Mouse (Mus musculus) liver, adult (tissue): ENCODE measurements around the gene Fam84a.

Experiments used
- GATA4 ChIP-seq: IDR thresholded peaks from 2 replicates; pipeline ENCODE4 v1.6.1; 2014; ENCODE audit warnings: mild to moderate bottlenecking, low read length; ENCODE audit not compliant: insufficient replicate concordance

Fam84a gene

DNA sequence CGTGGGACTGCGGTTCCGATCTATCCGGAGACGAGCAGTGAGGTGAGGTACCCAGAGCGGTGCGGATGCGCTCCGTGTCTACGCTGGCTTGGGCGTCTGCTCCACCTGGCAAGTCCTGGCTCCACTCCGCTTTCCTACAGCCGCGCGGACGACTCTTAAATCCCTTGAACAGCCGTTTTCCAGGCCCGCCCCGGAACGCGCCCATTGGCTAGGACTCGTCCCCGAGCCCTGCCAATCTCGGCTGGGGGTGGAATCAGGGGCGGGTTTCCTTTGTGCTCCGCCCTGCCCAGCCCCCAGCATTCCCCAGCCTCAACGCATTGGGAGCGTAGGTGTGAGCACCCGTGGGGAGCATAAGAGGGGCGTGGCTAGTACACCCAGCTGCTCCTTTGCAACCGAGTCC, at the start of gene Fam84a:
Gene Fam84a (minus strand): TSS at position 134 of the 400 bp plus-strand sequence.
- TF ChIP-seq GATA4 = no peak; the same call in 1 of the 2 replicates

DNA sequence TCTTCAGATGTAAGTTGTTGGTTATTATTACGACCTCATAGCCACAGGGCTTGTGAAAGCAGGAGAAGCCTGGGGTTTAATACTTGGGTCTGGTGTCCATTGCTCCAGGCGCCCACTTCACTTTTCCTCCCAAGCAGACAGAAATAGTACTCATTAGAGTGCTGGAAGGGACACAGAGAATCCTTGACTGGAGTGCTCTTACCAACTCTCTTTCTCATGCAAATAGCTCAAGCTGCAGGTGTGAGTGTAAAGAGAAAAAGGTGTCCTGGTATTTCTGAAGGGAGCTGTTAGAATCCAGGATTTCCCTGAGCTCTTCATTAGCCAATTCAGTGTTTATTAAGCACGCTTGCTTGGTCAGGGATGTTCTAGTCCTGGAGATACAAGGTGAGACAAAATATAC, 43.6 kb upstream of the Fam84a start:
- no peak for TF ChIP-seq GATA4

DNA sequence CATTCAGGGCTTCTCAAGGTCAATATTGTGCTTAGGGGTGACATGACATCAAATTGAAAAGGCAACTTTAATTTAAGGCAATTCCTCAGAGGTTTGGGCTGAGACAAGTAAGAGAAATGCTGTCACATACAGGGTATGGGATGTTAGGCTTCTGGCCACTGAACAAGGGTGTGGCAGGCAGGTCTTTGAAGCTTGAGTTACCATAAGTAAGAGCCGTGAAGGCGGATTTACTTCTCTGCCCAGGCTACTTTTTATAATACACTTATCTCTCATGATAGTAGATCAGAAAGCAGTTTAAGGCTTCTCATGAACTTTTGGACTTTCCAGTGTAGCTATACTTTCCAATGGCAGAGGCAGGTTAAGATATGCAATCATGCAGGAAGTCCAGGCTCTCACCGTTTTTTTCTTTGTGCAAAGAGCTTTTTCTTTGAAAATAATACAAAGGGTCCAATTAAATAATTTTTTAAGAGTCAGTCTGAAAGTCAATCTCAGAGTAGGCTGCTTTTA, 34.9 kb upstream of the Fam84a start:
- TF ChIP-seq GATA4 = no peak

DNA sequence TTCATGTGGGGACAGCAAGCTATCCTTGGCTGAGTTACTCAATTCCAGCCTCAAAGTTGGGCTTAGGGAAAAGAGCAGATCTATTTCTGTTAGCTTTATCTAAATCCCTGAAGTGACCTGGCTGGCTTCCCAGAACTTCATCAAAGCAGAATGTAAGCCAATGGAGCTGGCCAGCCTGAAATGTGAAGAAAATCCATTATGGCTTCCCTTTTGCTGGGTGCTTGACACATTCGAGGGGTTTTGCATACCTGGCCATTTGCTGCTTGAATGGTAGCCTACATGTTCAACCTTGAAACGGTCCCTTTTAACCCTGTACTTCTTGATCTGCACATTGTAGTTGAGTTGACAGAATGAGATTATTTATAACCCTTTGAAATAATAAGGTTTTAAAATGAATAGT, 13.9 kb upstream of the Fam84a start:
- TF ChIP-seq GATA4 = no peak

DNA sequence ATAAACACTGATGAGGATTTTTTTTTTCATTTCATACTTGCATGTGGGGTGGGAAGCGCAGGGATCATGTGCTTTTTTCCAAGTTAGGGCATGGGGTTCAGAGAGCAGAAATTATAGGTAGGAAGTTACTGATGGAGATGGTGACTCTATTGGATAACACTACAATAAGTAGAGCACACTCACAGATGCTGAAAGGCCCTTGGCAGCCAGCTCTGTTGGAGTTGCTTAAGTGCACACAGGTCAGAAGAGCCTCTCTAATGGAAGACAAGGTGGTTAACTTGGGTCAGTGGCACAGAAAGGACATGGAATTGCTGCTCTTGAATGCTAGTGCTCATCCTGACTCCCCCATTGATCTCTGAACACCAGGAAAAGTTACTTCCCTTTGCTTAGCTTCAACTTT, 13.1 kb upstream of the Fam84a start:
- TF ChIP-seq GATA4 = no peak

DNA sequence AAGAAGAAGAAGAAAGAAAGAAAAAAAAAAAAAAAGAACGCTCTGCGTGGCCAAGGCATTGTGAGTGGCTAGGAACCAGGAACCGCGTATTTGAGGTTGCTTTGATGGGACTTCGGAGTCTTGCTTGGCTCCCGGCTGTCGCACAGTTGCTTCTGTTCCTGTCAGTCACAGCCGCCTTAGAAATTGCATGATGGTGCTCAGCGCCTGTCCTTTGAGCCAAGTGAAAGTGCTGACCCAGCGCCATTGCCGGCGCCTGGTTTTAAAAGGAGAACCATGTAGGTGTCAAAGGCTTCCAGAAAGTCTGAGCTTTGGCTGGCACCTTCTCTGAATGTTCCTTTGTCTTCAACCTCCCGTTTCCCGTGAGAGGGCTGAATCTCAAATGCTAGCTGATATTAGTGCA, 572 bp upstream of the Fam84a start:
- TF ChIP-seq GATA4 = no peak

DNA sequence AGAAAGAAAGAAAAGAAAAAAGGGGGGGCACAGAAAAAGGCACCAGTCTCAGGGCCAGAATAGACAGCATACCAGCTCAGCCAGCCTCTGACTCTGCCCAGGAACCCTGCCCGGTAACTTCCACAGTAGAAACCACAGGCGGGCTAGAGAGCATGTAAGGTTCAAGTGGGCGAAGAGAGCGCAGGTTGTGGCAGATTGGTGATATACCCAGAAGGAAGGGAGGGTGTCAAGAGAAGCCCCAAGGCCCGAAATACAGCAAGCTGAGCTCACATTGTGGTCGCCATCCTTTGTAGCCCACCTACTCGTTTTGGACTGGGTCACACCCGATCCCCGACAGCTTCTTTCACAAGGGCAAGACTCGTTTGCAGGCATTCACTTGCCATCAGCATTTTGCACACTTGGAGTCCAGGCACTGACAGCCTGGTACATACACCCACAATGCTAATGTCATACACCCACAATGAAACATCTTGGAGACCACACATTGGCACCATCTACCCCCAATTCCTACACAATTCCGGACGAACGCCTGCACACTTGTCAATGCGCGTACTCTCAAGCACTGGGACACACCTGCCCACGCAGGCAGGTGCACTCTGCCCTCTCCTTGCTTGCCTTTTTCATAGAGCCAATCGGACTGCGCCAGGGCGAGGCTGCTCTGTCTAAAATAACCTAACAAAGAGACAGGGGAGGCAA, 770 bp downstream of the Fam84a start:
- TF ChIP-seq GATA4 = no peak

DNA sequence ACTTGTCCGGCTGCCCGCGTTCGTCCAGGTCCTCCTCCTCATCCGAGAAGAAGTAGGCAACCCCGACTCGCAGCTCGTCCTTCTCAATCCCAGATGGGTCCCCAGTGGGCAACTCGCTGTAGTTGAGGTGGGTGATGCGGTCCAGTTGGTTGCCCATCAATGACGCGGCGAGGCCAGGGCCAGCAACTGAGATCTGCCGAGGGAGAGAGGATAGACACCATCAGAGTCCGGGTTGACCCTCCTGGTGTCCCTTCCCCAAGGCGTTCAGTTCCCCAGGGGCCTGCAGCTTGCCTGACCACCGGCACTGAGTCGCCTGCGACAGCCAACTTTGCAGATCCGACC, 1.3 kb downstream of the Fam84a start:
- no peak for TF ChIP-seq GATA4

DNA sequence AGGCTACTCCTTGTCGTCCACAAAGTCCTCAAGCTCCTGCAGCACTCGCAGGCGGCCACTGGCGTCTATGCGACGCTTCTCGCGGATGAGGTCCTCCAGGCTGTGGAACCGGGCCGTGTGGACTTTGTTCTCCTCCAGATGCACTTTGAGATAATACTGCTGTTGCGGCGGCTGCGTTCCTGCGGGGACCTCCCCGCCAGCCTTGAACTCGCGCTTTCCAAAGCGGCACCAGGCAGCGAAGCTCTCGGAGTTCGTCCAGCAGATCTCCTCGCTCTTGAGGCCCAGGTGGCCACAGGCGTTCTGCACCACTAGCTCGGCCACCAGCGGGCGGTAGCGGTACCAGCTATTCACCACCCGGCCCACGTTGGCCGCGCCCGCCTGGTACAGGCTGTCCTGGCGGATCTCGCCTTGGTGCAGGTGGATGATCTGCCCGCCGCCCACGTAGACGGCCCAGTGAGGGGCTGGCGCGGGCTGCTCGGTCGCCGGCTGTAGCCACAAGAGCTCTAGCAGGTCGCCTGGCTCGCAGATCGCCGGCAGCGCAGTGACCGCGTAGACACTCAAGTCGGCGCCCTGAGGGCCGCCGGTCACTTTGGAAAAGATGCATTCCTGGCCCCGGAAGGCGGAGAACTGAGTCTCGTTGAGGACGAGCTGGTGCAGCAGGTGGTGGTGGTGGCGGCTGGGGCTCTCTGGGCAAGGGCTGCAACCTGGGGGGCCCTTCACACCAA, 1.8 kb downstream of the Fam84a start:
- TF ChIP-seq GATA4 = no peak

DNA sequence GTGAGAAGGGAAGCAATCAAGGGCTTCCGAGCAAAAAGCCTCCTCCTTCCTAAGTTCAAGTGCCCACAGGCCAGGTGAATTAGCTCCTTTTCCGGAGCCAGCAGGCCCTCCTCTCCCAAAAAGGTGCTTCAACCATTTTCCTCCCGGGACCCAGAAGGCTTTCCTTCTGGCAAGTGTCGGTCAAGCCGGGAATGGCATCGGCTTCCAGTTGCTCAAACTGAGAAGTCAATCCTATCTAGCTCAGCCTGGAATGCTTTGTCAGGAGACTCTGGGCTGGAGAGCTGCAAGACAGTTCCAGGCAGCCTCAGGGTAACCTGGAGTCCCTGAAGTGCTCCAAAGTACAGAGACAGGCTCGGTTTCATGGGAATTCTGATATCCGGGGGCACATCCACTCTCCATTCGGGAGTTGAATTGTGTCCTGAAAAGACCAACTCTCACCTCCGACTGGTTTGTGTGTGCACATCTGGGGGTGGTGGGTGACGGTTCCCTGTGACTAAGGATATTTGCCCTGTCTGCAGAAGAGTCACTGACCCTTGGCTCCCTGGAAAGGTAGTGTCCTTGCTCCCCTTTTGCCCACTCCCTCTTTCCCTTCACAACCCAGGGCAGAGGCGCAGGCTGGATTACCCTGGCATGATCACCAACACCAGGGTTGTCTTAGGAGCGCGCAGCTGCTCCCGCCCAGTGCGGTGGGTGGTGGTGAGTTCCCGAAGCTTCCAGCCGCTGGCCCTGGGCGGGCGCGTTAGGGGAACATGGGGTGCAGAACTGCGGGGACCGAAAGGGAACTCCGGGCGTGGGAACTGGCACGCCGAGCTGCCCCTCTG, 2.6 kb downstream of the Fam84a start:
- no peak for TF ChIP-seq GATA4

DNA sequence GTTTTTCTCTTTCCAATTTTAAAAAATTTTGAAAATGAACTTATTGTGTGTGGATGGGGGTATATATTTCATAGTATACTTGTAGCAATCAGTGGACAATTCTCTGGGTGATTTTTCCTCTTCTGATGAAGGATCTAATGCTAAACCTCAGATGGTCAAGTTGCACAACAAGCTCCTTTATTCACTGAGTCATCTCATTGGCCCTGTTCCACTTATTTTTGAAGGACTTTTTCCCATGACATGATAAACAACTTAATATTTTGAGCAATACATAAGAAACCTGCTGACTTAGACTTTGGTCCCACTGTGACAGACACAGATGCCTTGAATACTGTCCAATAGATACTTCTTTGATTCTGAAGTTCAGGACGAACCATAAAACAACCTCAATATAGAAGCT, 14.8 kb downstream of the Fam84a start:
- TF ChIP-seq GATA4 = no peak

DNA sequence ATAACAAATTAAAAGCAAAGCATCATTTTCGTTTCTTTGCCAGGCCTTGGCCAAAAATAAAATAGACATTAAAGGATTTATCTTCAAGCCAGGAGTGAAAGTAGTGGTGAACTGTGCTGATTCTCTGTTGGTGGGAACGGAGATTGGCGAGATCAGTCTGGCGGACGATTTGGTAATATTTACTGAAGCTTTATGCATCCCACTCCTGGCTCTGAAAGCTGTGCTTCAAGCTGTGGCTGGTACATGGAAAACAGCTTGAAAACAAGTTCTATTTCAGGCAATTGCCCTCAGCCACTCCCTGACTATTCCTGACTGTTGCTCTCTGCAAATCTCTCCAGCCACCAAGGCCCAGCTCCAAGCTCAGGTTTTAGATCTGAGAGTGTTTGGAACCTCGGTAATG, 37.1 kb downstream of the Fam84a start:
- no peak for TF ChIP-seq GATA4

DNA sequence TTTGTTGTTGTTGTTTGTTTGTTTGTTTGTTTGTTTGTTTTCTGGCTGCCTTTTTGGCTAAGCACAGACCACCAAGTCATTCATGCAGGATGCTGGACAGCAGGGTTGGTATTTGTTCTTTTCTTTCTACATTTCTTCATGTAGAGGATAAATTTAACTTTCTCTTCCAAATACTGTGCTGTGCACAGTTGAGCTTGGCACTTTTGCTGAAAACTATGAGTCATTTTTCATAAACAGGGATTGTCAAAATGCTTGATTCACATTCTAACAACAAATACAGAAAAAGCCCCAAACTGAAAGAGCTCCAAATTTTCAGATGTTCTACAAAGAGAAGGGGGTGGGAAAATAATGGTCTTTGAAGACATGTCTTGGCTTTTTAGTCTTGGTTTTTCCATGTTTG, 54.9 kb downstream of the Fam84a start:
- no peak for TF ChIP-seq GATA4
